Mouse (Mus musculus): ENCODE measurements around the gene Pfkp. TPM values are rescaled to one million over a fixed set of nuclear protein-coding genes. Genes with fewer than 3 reads are reported as not detected.

Gene Pfkp
- polyA plus RNA-seq, 1 experiment: 74.6 TPM

DNA sequence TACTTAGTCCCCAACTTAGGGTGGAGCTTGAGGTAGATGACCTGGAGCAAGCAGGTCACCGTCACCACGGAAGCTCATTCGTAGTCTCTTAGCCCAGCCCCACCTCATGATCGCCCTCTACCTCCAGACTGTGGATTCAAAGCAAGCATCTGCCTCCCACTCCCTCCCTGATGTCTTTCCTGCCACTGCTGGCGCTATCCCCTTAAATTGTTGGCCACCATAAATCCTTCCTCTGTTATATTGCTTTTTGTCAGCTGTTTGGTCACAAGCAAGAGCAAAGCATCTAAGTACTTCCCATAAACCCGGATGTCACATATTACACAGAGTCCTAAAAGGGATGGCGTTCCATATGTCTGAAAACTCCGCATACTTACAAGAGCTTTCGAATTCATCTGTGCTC, 62.6 kb downstream of the Pfkp start:
- WGBS: 70% methylated on average over 9 of the region's 9 CpGs
- H3K4me1 ChIP-seq (ENCODE audit: control insufficient read depth, insufficient read depth, low read length): no peaks in the 10 kb centered on the region
- H3K27me3 ChIP-seq (replicated peaks; ENCODE audit: control insufficient read depth, insufficient read depth, low read length): no peaks in the 10 kb centered on the region
- no peak for DNase-seq
- no peak for TF ChIP-seq CTCF (conservative IDR thresholded peaks at IDR 0.05; ENCODE audit: insufficient read depth, insufficient read length, low read depth, low read length)
- TF ChIP-seq POLR2A (IDR thresholded peaks at IDR 0.05; ENCODE audit: low read depth, low read length): no peak
- H3K36me3 ChIP-seq (ENCODE audit: control insufficient read depth, insufficient read depth, low read length): no peaks in the 10 kb centered on the region
- no peak overlapping the region for H3K4me3 ChIP-seq (ENCODE audit: insufficient read depth, low read depth, low read length)
- H3K27ac ChIP-seq (ENCODE audit: insufficient read depth, low read depth, low read length): no peak overlapping the region

- H3K4me1 ChIP-seq (ENCODE audit: control insufficient read depth, insufficient read depth, low read length): no peaks in the 10 kb centered on the region
- no peaks in the 10 kb centered on the region; the same call in 1 of the 2 replicates for H3K36me3 ChIP-seq (ENCODE audit: control insufficient read depth, insufficient read depth, low read length)
- no peak overlapping the region for H3K27ac ChIP-seq (ENCODE audit: insufficient read depth, low read depth, low read length)
- WGBS: 58% methylated on average over 4 of the region's 4 CpGs
- no peak overlapping the region for H3K4me3 ChIP-seq (ENCODE audit: insufficient read depth, low read depth, low read length)
- DNase-seq: no peak
- H3K27me3 ChIP-seq (replicated peaks; ENCODE audit: control insufficient read depth, insufficient read depth, low read length): no peaks in the 10 kb centered on the region
- TF ChIP-seq POLR2A (IDR thresholded peaks at IDR 0.05; ENCODE audit: low read depth, low read length) (no peak), CTCF (conservative IDR thresholded peaks at IDR 0.05; ENCODE audit: insufficient read depth, insufficient read length, low read depth, low read length) (no peak)
Observed at GRCm38 (mm10) chr13:6583499-6584125, 65.0 kb downstream of the Pfkp start.

- no peaks in the 10 kb centered on the region for H3K4me1 ChIP-seq (ENCODE audit: control insufficient read depth, insufficient read depth, low read length)
- no peaks in the 10 kb centered on the region; the same call in none of the 2 replicates for H3K36me3 ChIP-seq (ENCODE audit: control insufficient read depth, insufficient read depth, low read length)
- WGBS: over 99% methylated on average over 6 of the region's 6 CpGs
- H3K4me3 ChIP-seq (ENCODE audit: insufficient read depth, low read depth, low read length): no peak overlapping the region
- no peak for DNase-seq
- H3K27me3 ChIP-seq (replicated peaks; ENCODE audit: control insufficient read depth, insufficient read depth, low read length): no peaks in the 10 kb centered on the region
- peak; percentile 46 for TF ChIP-seq CTCF (conservative IDR thresholded peaks at IDR 0.05; ENCODE audit: insufficient read depth, insufficient read length, low read depth, low read length)
- no peak for TF ChIP-seq POLR2A (IDR thresholded peaks at IDR 0.05; ENCODE audit: low read depth, low read length)
- H3K27ac ChIP-seq (ENCODE audit: insufficient read depth, low read depth, low read length): no peak overlapping the region
Observed at GRCm38 (mm10) chr13:6575920-6576509, 72.6 kb downstream of the Pfkp start.

GRCm38 (mm10) chr13:6565571-6565970, 83.0 kb downstream of the Pfkp start:
- WGBS: 85% methylated on average over 5 of the region's 5 CpGs
- H3K4me1 ChIP-seq (ENCODE audit: control insufficient read depth, insufficient read depth, low read length): no peaks in the 10 kb centered on the region
- H3K4me3 ChIP-seq (ENCODE audit: insufficient read depth, low read depth, low read length): no peak overlapping the region
- H3K27ac ChIP-seq (ENCODE audit: insufficient read depth, low read depth, low read length): no peak overlapping the region
- DNase-seq: no peak
- TF ChIP-seq CTCF (conservative IDR thresholded peaks at IDR 0.05; ENCODE audit: insufficient read depth, insufficient read length, low read depth, low read length) (no peak), POLR2A (IDR thresholded peaks at IDR 0.05; ENCODE audit: low read depth, low read length) (no peak)
- H3K36me3 ChIP-seq (ENCODE audit: control insufficient read depth, insufficient read depth, low read length): peaks cover 3% of the 10 kb centered on the region
- H3K27me3 ChIP-seq (replicated peaks; ENCODE audit: control insufficient read depth, insufficient read depth, low read length): no peaks in the 10 kb centered on the region

GRCm38 (mm10) chr13:6562409-6562808, 86.2 kb downstream of the Pfkp start:
- no peak for TF ChIP-seq POLR2A (IDR thresholded peaks at IDR 0.05; ENCODE audit: low read depth, low read length)
- TF ChIP-seq CTCF (conservative IDR thresholded peaks at IDR 0.05; ENCODE audit: insufficient read depth, insufficient read length, low read depth, low read length): no peak
- Histone ChIP-seq H3K36me3 (ENCODE audit: control insufficient read depth, insufficient read depth, low read length) (peaks cover 3% of the 10 kb centered on the region), H3K27me3 (replicated peaks; ENCODE audit: control insufficient read depth, insufficient read depth, low read length) (no peaks in the 10 kb centered on the region), H3K4me1 (ENCODE audit: control insufficient read depth, insufficient read depth, low read length) (no peaks in the 10 kb centered on the region), H3K27ac (ENCODE audit: insufficient read depth, low read depth, low read length) (no peak overlapping the region), H3K4me3 (ENCODE audit: insufficient read depth, low read depth, low read length) (no peak overlapping the region)
- no peak for DNase-seq
- 81% methylated on average over 2 of the region's 2 CpGs for WGBS

- 93% methylated on average over 7 of the region's 7 CpGs for WGBS
- Histone ChIP-seq H3K4me1 (ENCODE audit: control insufficient read depth, insufficient read depth, low read length) (no peaks in the 10 kb centered on the region), H3K4me3 (ENCODE audit: insufficient read depth, low read depth, low read length) (no peak overlapping the region), H3K36me3 (ENCODE audit: control insufficient read depth, insufficient read depth, low read length) (no peaks in the 10 kb centered on the region; the same call in 1 of the 2 replicates), H3K27me3 (replicated peaks; ENCODE audit: control insufficient read depth, insufficient read depth, low read length) (no peaks in the 10 kb centered on the region), H3K27ac (ENCODE audit: insufficient read depth, low read depth, low read length) (no peak overlapping the region)
- DNase-seq: no peak
- TF ChIP-seq POLR2A (IDR thresholded peaks at IDR 0.05; ENCODE audit: low read depth, low read length): no peak
- TF ChIP-seq CTCF (conservative IDR thresholded peaks at IDR 0.05; ENCODE audit: insufficient read depth, insufficient read length, low read depth, low read length): no peak
Observed at GRCm38 (mm10) chr13:6557771-6558170, 90.8 kb downstream of the Pfkp start.

GRCm38 (mm10) chr13:6555656-6556055, 92.9 kb downstream of the Pfkp start:
- Histone ChIP-seq H3K36me3 (ENCODE audit: control insufficient read depth, insufficient read depth, low read length) (no peaks in the 10 kb centered on the region; the same call in 1 of the 2 replicates), H3K27ac (ENCODE audit: insufficient read depth, low read depth, low read length) (no peak overlapping the region), H3K4me1 (ENCODE audit: control insufficient read depth, insufficient read depth, low read length) (no peaks in the 10 kb centered on the region), H3K4me3 (ENCODE audit: insufficient read depth, low read depth, low read length) (no peak overlapping the region), H3K27me3 (replicated peaks; ENCODE audit: control insufficient read depth, insufficient read depth, low read length) (no peaks in the 10 kb centered on the region)
- WGBS: 82% methylated on average over 11 of the region's 11 CpGs
- no peak for DNase-seq
- TF ChIP-seq CTCF (conservative IDR thresholded peaks at IDR 0.05; ENCODE audit: insufficient read depth, insufficient read length, low read depth, low read length) (no peak), POLR2A (IDR thresholded peaks at IDR 0.05; ENCODE audit: low read depth, low read length) (no peak)

Data from kidney, adult 2 months (tissue).